Mouse (Mus musculus): ENCODE data around the gene Phlda3.

Gene Phlda3

DNA sequence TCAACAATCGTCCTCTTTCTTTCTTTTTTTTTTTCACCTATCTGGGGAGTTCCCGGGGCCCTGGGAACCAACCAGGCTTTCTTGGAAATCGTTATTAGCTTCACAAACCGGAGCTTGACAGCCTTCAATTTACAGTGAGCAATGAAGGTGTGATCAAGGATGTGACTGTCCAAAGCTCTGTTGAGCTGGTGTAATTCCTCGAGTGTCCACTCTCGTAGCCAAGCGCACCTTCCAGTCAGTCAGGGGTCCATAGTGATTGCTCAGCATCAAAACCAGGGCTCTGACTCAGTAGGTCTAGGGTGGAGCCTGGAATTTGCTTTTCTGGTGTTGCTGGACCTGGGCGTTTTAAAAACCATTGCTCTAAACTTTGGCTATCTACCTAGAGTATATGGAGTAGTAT lies 5.7 kb upstream of the Phlda3 start:
- no peak for DNase-seq

DNA sequence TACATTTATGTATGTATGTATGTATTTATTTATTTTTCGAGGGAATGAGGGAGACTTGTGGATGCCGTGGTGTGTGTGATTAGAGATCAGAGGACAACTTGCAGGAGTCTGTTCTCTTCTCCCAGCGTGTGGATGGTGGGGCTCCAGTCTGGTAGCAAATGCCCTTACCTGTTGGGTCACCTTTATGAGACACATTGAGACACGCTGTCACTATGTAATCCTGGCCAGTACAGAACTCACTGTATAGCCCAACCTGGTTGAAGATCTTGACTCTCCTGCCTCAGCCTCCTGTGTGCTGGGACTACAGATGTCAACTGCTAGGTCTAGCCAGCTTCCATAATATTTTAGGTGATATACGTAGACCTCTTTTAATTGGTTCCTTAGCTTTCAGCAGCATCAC lies 4.2 kb upstream of the Phlda3 start:
- no peak for DNase-seq

DNA sequence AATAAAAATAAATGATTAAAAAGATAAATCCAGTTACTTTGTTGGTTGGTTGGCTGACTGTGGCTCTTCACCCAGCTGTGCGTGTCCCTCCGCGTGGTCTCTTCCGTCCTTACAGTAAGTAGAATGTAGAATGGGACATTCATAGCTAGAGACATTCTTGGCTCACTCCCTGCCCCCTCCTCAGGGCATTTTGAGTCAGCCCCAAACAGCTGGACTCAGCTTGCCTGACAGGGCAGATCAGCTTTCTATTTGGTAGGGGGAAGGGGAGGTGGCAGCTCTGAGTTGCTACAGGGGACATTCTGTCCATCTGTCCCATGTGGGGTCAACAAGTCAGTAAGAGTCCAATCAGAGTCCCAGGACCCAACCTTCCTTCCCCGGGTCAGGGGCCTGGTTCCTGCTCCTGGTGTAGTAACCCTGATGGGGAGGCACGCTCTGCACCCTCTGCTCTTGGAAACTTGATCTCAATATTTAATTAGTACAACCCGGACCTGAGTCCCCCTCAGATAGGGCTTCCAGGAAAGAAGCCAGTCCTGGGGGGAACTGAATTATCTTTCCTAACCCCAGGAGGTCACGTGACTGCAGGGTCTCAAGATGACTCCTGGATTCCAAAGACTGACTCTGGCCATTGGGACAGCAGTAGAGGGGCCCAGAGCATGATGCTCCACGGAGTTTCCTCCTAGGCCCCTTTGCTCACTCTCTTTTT lies 2.3 kb upstream of the Phlda3 start:
- no peak for DNase-seq

DNA sequence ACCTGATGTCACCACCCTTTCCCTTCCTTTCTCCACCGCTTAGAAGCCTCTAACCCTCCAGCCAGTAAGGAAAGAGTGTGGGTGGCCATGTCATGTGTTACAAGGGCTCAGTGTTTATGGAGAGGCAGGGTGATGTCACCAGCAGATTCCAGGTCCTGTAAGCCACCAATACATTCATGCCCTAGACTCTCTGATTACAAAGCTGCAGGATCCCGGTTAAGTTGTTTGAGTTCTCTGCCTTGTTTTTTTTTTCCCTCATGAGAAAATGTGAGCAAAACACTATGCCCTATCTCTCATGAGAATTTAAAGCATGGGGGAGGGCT lies 1.8 kb upstream of the Phlda3 start:
- DNase-seq = no peak

DNA sequence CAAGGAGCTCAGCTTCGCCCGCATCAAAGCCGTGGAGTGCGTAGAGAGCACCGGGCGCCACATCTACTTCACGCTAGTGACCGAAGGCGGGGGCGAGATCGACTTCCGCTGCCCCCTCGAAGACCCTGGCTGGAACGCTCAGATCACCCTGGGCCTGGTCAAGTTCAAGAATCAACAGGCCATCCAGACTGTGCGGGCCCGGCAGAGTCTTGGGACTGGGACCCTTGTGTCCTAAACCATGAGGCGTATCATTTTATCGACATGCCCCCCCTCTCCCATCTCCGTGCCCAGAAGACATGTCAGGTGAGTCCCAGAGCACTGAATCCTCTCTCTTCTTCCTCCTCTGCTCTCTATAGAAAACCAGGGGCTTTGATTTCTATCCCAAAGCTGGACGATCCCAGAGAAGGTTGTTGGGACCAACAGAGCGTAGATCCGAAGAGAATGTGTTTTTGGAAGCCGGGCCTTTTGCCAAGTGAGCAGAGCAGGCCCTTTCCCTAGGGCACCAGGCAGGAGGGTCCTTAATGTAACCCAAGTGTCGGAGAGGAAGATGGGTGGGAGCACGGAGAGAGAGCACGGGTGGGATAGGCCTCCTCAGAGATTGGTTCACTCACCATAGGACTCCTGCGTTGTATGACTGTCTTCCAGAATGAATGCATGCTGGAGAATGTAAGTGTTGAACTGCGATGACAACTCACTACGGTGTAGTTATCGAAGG lies 830 bp downstream of the Phlda3 start:
- no peak for DNase-seq

DNA sequence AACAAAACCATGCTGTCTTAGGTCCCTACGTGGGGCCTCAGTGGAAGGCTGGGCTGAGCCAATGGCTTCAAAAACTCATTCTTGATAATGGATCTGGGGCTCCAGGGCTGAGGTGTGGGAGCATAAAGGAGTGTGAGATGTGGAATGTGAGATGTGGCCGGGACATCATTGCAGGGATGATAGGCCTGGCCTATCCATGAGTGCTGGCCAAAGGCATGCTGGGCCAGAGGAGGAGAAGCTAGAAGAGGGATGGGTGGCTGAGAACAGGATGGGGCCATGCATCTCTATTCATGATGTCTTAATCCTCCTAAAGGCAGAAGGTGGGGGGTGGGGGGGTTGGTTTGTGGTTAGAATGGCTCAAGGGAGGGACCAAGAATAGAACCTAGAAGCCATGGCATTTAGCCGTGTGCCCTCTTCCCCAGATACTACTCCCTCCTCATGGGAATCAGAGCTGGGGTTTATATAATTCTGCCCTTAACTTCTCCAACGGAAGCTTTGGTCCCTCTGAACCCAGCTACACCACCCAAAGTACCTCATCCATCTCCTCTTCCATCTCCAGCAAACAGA lies 1.5 kb downstream of the Phlda3 start:
- no peak for DNase-seq

DNA sequence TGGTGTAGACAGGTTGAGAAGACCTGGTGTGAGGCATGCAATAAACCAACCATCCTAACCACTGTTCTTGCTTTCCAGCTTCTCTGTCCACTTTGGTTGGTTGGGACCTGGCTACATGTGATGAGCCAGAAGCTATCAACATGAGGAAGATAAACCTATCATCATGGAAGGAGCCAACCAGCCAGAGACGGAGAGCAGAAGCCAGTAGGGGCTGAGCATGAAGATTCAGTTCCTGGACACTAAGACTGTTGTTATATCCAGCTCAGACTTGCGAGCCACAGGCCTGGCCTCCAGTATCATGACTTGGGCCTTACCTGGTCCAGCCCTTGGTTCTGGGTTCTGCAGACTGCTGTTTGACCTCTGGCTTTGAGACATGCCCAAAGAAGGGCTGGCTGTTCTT lies 2.5 kb downstream of the Phlda3 start:
- DNase-seq = no peak

DNA sequence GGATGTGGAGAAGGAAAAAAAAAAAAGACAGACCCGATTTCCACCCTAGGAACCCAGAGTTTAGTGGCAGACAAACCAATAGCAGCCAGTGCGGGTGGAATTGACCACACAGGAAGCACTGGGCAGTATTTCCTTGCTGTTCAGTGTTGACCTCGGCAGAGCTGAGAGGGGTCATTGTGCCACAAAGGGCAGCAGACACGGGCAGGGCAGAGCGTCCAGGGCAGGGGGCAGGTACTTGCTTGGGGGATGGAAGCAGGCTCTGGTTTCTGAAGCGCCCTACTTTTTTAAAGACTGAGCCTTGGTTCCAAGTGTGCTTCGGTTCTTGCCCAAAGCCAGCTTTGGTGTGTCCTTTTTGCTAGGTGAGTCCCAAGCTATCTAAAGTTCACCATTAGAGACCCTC lies 4.3 kb downstream of the Phlda3 start:
- no peak for DNase-seq

DNA sequence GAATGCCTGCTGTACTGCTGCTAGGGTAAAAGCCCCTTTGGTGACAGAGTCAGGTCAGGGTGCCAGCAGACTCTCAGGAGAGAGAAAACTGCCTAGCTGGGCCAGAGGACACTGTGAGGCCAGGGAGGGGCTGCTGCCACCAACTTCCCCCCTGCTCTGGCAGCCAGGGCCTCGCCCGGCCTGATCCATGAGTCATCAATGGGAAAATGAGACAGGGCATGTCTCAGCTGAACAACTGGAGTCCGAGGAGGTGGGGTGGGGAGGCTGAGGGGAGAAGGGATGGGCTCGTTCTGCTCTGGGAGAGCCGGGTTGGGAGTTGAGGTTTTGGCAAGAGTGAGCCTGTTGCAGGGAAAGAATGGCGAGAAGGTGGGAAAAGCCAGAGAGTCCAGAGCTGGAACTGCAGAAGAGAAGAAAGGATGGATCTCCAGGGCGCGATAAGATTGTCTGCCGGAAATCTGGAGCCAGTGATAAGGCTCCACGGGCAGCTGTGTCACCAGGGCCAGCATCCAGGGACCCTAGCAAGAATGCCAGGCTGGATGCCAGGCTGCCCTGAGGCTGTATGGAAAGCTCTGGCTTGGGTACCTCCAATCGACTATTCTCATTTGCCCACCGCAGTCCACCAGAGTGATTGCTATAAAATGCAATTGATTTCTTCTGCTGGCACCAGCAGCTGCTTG lies 5.1 kb downstream of the Phlda3 start:
- no peak for DNase-seq

DNA sequence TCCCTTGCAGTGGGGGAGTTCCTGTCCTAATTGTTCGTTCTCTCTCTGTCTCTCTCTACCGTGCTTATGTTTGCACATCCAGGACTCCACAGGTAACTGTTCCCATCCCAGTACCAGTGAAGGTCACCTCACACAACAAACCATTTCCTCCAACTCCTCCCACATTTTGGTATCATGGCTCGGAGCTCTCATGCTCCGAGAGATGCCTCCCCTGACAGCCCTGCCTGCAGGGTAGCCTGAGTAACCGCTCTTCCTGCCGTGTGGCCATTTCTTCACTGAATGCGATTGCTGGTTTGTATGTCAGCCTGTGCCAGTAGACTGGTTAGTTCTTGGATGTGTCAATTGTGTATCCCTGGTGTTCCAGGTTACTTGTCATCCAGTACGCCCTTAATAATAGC lies 5.7 kb downstream of the Phlda3 start:
- no peak for DNase-seq

DNA sequence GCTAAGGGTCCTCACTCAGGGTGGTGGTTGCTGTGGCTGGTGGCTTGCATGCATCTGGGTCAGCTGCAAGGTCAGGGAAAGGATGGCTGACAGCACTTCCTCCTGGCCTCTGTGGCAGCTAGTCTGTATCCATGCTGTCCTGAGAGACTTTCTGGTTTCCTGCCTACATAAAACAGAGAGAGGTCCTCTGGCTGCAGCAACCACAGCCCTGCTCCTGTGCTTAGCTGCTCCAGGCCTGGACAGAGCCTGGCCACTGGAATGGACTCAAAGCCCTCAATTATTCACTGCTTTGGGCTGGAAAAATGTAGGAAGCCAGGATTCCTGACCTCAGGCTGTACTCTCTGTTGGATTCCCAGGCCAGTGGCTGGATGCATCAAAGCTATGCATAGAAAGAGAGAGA lies 10.7 kb downstream of the Phlda3 start:
- no peak for DNase-seq

DNA sequence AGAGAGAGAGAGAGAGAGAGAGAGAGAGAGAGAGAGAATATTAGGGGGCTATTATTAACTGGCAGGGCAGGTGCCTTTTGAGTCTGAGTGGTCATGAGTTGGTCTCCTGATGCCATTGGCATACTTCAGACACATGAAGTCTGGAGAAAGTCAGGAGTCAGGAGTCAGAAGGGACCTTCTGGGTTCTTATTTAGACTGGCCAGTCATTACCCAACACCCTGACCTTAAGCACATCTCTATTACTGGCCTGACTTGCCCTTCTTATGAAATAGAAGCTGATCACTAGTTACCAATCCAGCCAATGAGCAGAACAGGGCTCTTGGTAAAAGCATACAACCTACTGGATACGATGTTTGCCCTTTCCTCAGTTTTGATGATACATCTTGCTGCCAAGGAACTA lies 11.1 kb downstream of the Phlda3 start:
- DNase-seq = no peak

DNA sequence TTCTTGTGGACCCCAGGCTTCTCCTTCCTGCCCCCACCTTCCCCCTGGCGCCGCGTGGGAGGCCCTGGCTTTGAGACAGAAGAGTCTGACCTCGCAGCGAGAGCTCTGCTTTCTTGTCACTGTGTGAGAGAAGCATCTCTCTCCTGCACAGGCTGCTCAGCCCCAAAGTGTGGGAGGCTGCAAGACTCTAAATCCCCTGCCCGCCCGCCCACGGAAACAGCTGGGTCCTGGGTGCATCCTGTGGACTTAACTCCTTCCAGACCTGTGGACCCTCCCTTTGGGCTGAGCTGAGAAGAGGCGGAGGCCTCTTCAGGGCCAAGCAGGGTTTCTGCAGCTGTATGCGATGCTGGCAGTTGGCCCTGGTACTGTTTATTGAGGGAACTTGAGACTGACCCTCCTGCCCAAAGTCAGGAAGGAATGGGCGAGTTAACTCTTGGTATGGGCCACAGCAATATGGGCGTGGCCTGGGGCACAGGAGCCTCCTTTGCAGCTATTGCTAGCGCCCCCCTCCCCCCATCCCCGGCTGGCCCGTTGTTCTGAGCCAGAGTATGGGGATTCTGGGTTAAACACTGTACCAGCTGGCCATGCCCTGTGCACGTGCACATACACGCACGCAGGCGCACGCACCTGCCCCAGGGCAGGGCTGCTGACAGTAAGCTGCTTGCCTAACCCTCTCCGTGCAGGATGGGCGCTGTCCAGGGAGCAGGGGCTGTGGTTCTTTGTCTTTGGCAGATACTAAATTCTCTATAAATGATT lies 13.0 kb downstream of the Phlda3 start, which contains the start of gene Tnni1:
TSS of gene Tnni1 (plus strand) at position 655 of the 756 bp plus-strand sequence.
- no peak for DNase-seq

DNA sequence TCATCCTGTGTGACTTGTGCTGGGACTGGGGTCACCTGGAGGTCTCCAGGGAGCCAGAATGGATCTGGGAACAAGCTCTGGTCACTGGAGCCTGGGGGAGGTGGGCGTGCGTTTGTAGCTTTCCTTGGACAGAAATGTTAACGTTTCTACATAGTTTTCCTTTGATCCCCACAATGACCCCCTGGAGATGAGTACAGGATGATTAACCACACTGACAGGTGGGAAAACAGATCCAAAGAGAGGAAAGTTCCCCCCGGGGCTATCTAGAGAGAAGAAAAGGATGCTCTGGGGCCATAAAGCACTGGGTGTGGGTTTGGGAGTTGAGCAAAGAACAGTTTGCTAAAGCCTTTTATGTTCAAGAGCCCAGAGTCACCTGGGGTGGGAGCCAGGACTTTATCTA lies 14.7 kb downstream of the Phlda3 start:
- DNase-seq = no peak

DNA sequence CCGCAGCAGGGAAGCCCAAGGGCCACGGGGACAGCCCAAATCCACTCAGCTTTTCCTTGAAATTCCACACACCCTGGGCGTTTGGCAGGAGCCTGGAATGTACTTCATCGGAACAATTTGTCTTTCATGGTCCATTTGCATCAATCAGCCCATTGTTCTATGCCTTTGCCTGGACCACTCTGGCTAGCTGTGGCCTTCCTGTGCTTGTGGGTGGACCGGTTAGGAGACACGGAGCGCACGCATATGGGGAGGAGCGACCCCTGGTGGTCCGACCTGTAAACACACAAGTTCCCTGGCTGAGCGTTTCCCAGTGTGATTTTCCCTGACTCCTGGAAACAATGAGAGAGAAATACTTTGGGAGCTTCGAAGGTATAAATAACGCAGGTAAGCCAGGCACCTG lies 15.3 kb downstream of the Phlda3 start:
- DNase-seq = peak; percentile 48 to 67

DNA sequence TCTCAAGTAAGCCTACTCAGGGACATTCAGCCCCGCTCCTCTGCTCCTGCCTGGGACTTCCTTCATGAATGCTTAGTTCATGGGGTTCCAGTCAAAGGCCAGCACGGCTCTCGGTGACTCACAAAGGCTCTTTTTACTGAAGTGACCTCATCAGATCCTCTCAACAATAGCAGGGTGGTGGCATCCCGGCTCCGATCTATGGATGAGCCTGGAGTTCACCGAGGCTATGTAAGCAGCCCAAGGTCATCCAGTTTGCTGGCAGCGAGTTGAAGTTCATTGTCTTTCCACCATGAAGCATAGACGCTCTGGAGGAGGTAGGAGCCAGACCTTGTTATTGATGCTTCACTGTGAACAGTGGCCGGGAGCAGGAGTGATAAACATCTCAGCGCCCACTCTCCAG lies 16.9 kb downstream of the Phlda3 start:
- no peak for DNase-seq

DNA sequence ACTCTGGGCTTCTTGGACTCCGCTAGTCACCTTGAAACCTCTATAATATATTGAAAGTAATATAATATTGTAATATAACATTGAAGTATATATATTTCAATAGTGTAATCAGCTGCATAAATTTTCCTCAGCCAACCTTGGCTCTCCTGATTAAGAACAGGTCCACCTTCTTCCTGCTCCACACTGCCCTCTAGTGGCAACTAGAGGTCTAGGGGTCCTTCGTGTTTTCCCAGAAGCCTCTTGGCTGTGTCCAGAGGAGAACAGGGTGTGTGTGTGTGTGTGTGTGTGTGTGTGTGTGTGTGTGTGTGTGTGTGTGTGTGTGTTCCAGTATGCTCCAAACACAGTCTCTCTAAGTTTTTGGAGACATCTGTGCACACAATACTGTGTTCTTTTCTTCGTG lies 21.9 kb downstream of the Phlda3 start:
- peak; percentile 49 to 77 for DNase-seq

DNA sequence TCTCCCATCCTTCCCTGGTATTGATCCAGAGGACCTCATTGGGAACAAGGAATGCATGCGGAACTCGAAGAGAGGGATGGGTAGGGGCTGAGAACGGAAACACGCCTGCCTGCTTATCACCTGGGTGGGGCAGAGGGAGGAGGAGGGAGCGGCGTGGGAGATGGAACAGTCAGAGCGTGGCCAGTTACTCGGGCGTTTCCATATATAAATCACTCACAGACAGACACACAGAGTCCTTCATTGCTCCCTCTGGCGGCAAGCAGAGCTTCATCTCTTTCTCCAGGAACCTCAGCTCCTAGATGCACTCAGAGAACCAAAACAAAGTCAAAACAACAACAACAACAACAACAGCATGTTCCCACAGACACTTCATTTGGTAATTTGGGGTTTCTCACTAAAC lies 22.8 kb downstream of the Phlda3 start:
- DNase-seq = no peak

DNA sequence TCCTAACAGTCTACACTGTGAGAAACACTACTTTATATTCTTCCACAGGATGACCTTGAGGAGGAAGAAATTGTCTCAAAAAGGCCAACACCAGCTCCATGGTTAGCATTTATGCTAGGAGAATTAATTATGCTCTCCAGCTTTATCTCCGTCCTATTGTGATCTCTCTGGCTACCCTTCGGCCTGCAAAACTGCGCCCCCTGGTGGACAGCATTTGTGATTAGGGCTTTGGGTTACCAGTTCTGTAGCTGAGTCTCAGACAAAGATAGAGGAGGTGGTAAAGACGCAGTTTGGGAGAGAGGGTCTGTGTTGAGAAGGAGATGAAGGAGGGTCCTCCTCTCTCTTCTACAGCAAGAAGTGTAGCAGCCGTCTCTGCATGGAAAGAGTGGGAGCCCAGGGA lies 23.9 kb downstream of the Phlda3 start:
- DNase-seq = peak in 1 of 2 experiments; percentile 62

DNA sequence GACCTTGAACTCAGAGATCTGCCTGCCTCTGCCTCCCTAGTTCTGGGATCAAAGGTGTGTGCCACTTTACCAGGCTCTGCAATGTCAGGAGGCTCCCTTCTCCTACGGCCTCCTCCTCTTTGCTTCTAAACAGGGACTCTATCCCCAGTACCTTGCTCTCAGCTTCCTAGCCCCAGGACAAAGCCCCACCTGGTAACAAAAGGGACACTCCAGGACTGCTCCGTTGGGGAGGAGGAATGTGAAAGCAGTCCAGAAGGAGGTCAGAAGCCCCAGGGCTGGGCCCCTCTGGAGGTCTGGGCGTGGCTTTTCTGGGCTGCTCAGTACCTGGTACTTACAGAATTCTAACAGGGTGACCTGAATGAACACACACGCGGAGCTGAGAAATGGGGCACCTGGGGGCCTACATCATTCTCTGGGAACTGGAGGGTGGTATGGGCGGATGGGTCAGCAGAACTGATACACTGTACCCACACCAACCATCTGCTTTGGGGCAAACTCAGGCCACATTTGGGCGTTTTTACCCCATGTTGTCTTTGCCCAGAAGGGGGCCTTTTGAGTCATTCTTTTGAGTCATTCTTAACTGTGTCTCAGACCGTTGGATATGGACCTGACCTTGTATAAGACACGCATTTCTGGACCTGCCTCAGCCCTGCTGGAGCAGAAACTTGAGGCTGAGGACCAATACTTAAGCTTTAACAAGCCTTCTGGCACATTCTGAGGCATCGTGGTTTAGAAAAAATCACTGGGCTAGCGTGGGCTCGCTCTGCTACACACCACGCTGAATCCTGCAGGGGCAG lies 26.4 kb downstream of the Phlda3 start:
- DNase-seq = no peak

DNA sequence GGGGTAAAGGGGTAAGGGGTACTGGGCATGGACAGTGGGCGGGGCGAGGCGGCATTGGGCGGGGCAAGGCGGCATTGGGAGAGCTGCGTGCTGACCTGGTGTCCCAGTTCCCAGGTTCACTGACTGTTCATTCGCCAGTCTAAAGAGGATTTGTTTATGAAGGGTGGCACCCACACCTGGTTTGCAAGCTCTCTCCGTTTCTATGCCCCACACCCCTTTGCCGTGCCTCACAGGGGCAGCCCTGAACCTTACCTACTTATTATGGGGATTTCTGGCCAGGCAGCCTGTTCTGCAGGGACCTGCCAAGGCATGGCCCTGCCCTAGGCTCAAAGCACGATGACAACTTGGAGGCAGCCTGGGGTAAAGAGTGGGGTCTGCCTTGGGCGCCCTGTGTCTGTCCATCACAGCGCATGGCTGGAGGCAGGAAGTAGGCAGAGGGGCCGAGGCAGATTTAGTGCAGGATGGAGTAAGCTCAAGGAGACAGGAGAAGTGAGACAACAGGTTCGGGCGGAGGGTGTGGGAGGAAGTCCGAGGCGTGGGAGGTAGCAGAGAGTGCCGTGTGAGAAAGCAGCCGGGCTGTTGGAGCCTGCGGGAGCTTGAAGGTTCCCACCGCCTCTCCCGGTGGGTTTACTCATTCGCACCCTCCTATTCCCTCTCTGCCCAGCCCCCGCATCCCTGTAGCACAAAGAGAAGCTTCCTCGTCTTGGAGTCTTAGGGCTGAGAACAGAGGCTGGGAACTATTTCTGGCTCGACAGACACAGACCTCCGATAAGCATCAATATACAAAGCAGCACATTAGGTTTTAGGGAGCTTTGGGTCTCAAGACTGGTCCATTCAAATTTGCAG lies 27.7 kb downstream of the Phlda3 start:
- DNase-seq = no peak

Data from kidney, adult 8-10 months (tissue).